Mouse (Mus musculus) bone marrow macrophage, adult 2 months (primary cell): Measurements from ENCODE around the gene Prpsap1. TPM values are rescaled to one million over a fixed set of nuclear protein-coding genes. Genes with fewer than 3 reads are reported as not detected.
"Not testable (repeated sequence)": the region's sequence is repeated elsewhere in the genome, so short reads cannot be mapped to it uniquely, and the experiment has no call there.

Experiments
- H3K27ac ChIP-seq: 2 replicates; pipeline ENCODE4 v1.5.1; 2012; ENCODE audit warnings: low read depth, low read length; ENCODE audit not compliant: insufficient read depth
- H3K4me1 ChIP-seq: 2 replicates; pipeline ENCODE4 v1.6.1; 2012; ENCODE audit warnings: low read length; ENCODE audit not compliant: control insufficient read depth, insufficient read depth
- H3K4me3 ChIP-seq: 2 replicates; pipeline ENCODE4 v1.5.1; 2012; ENCODE audit warnings: mild to moderate bottlenecking, low read length, moderate library complexity; ENCODE audit not compliant: insufficient read depth
- CTCF ChIP-seq: IDR thresholded peaks from 2 replicates; pipeline ENCODE4 v1.5.1; 2012; ENCODE audit warnings: low read depth, mild to moderate bottlenecking, low read length, moderate library complexity
- POLR2A ChIP-seq: IDR thresholded peaks from 2 replicates; pipeline ENCODE4 v1.6.1; 2012; ENCODE audit warnings: mild to moderate bottlenecking, low read depth, low read length, borderline replicate concordance
- polyA plus RNA-seq: library from polyadenylated mRNA; stranded (reverse); fragments of >200 nt; gene quantifications from 2 replicates; pipeline ENCODE4 v1.2.4, GENCODE M21; 2012; ENCODE audit not compliant: missing spikeins, insufficient read depth, insufficient read length

Prpsap1 gene
- polyA plus RNA-seq, 1 experiment = 54.5 TPM

GRCm38 (mm10) chr11:116472275-116472674 lies 21.7 kb downstream of the Prpsap1 start:
- Histone ChIP-seq H3K4me1 (no peaks in the 10 kb centered on the region), H3K4me3 (no peak overlapping the region), H3K27ac (no peak overlapping the region)
- no peak for TF ChIP-seq POLR2A
- no peak for TF ChIP-seq CTCF

- TF ChIP-seq POLR2A (no peak), CTCF (no peak)
- Histone ChIP-seq H3K4me1 (no peaks in the 10 kb centered on the region), H3K27ac (no peak overlapping the region), H3K4me3 (no peak overlapping the region)
These were observed 23.1 kb downstream of the Prpsap1 start for GRCm38 (mm10) chr11:116470896-116471295.

- no peak overlapping the region for H3K27ac ChIP-seq
These were observed 23.8 kb downstream of the Prpsap1 start for GRCm38 (mm10) chr11:116470249-116470648.

GRCm38 (mm10) chr11:116468338-116468737 lies 25.7 kb downstream of the Prpsap1 start:
- H3K4me3 ChIP-seq, H3K4me1 ChIP-seq, H3K27ac ChIP-seq: not testable (repeated sequence)

More at GRCm38 (mm10) chr11:116470249-116470648, 23.8 kb downstream of the Prpsap1 start:
- Histone ChIP-seq H3K4me3 (no peak overlapping the region), H3K4me1 (no peaks in the 10 kb centered on the region)
- TF ChIP-seq CTCF (no peak), POLR2A (no peak)

- no peak within 1 kb of the TSS for H3K4me3 ChIP-seq
- no peak within 1 kb of the TSS for H3K27ac ChIP-seq
- TF ChIP-seq POLR2A = no peak
- TF ChIP-seq CTCF = no peak
- H3K4me1 ChIP-seq = no peaks in the 10 kb centered on the region
These were observed 27.9 kb downstream of the Prpsap1 start, which contains the start of gene Qrich2 for GRCm38 (mm10) chr11:116466141-116466540. TSS of gene Qrich2 (minus strand) at chr11:116466241.

- Histone ChIP-seq H3K27ac (no peak overlapping the region), H3K4me1 (no peaks in the 10 kb centered on the region), H3K4me3 (no peak overlapping the region)
- no peak for TF ChIP-seq POLR2A
- TF ChIP-seq CTCF = peak; percentile 87
These were observed 30.2 kb downstream of the Prpsap1 start for GRCm38 (mm10) chr11:116463833-116464232.

GRCm38 (mm10) chr11:116463338-116463737 lies 30.7 kb downstream of the Prpsap1 start:
- Histone ChIP-seq H3K4me3 (no peak overlapping the region), H3K27ac (no peak overlapping the region), H3K4me1 (no peaks in the 10 kb centered on the region)
- TF ChIP-seq POLR2A (no peak), CTCF (no peak)

- Histone ChIP-seq H3K27ac (no peak overlapping the region), H3K4me1 (no peaks in the 10 kb centered on the region), H3K4me3 (no peak overlapping the region)
- no peak for TF ChIP-seq CTCF
- no peak for TF ChIP-seq POLR2A
These were observed 34.2 kb downstream of the Prpsap1 start for GRCm38 (mm10) chr11:116459786-116460185.

GRCm38 (mm10) chr11:116456234-116456633 lies 37.8 kb downstream of the Prpsap1 start:
- no peak for TF ChIP-seq CTCF
- TF ChIP-seq POLR2A = no peak
- Histone ChIP-seq H3K4me3 (no peak overlapping the region), H3K27ac (no peak overlapping the region), H3K4me1 (no peaks in the 10 kb centered on the region)

- Histone ChIP-seq H3K4me1 (no peaks in the 10 kb centered on the region), H3K27ac (no peak overlapping the region)
- TF ChIP-seq POLR2A = no peak
These were observed 40.1 kb downstream of the Prpsap1 start for GRCm38 (mm10) chr11:116453889-116454288.

GRCm38 (mm10) chr11:116449341-116449740 lies 44.7 kb downstream of the Prpsap1 start:
- TF ChIP-seq CTCF (no peak), POLR2A (no peak)
- no peak overlapping the region for H3K27ac ChIP-seq
- H3K4me1 ChIP-seq = peaks cover 4% of the 10 kb centered on the region
- H3K4me3 ChIP-seq = no peak overlapping the region

More at GRCm38 (mm10) chr11:116453889-116454288, 40.1 kb downstream of the Prpsap1 start:
- H3K4me3 ChIP-seq = no peak overlapping the region

- peaks cover 4% of the 10 kb centered on the region for H3K4me1 ChIP-seq
- H3K27ac ChIP-seq = no peak overlapping the region
- H3K4me3 ChIP-seq = no peak overlapping the region
- TF ChIP-seq POLR2A (no peak), CTCF (no peak)
These were observed 46.2 kb downstream of the Prpsap1 start for GRCm38 (mm10) chr11:116447822-116448221.
